Mouse (Mus musculus): ENCODE measurements at regions not wholly inside any gene's neighbourhood (a gene's known extent, or its start where the extent isn't known, plus 50 kb on each side); places are given as distances from the start of the nearest gene placed in this dataset.

DNA sequence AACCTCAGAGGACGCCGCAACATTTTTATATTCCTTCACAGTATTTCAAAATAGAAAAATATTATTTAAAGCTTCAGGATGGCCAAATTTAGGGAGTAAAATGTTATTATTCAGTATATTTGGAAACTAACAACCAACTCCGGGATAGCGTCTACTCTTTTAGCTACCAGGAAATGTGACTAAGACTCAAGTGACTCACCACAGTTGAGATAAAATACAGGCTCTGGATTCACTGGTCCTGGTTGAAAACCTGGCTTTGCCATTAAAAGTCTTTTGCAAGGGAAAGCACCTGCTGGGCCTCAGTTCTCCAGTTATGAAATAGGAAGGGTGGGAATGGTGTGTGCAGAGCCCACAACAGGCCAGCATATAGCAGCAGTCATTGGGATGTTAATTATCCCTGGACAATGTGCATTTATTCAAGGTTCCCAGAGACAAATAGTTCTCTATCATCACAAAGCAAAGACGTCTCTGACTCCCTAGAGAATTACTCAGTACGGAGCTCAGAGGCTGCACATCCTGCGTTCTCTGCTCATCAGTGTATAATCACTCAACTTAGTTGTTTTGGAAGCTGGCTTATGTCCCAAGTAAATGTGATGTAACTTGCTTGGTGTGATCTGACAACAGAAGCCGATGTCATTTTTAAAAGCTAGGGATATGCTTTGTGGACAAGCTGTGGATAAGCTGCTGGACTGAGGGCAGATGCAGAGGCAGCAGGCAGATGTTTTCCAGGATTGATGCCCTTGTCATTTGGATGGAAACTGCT lies 73.9 kb upstream of the Kit start:
- Histone ChIP-seq H3K27me3 (ENCODE audit: control insufficient read depth, insufficient read depth, low read length) (no peaks in the 10 kb centered on the region), H3K4me1 (replicated peaks; ENCODE audit: control insufficient read depth, insufficient read depth, low read length) (no peaks in the 10 kb centered on the region), H3K27ac (ENCODE audit: low read depth, low read length) (no peak overlapping the region), H3K4me3 (ENCODE audit: low read depth, low read length) (no peak overlapping the region), H3K4me2 (ENCODE audit: low read depth, low read length, severe bottlenecking) (no peak overlapping the region), H3K9ac (ENCODE audit: low read length) (no peak overlapping the region), H3K36me3 (ENCODE audit: control insufficient read depth, insufficient read depth, low read length) (no peaks in the 10 kb centered on the region), H3K9me3 (ENCODE audit: control insufficient read depth, low read length) (no peaks in the 10 kb centered on the region)
- DNase-seq (ENCODE audit: low spot score) (no peak), ATAC-seq (replicated peaks; ENCODE audit: low FRiP score) (no peak)
- 86% methylated on average over 8 of the region's 8 CpGs for WGBS

DNA sequence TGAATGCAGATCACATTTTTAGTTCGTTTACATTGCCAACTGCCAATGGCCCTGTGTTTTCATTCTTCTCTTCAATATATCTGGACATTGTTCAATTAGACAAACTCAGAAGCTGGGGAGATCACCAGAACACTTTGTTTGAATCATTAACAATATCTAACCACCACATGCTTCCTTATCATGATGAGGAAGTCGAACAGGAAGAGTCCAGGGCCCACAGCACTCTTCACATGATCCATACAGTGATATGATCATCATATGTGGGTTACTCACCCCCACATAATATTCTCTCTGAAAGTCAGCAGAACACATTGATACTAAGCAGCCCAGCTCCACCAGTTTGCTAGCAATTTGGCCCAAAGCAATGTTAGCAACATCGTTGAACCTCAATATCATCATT lies 71.0 kb upstream of the Kit start:
- Histone ChIP-seq H3K4me1 (replicated peaks; ENCODE audit: control insufficient read depth, insufficient read depth, low read length) (no peaks in the 10 kb centered on the region), H3K9me3 (ENCODE audit: control insufficient read depth, low read length) (no peaks in the 10 kb centered on the region), H3K36me3 (ENCODE audit: control insufficient read depth, insufficient read depth, low read length) (no peaks in the 10 kb centered on the region), H3K4me3 (ENCODE audit: low read depth, low read length) (no peak overlapping the region), H3K27ac (ENCODE audit: low read depth, low read length) (no peak overlapping the region), H3K4me2 (ENCODE audit: low read depth, low read length, severe bottlenecking) (no peak overlapping the region), H3K27me3 (ENCODE audit: control insufficient read depth, insufficient read depth, low read length) (no peaks in the 10 kb centered on the region), H3K9ac (ENCODE audit: low read length) (no peak overlapping the region)
- WGBS = 93% methylated on average over 3 of the region's 3 CpGs
- DNase-seq (ENCODE audit: low spot score) (no peak), ATAC-seq (replicated peaks; ENCODE audit: low FRiP score) (no peak)

DNA sequence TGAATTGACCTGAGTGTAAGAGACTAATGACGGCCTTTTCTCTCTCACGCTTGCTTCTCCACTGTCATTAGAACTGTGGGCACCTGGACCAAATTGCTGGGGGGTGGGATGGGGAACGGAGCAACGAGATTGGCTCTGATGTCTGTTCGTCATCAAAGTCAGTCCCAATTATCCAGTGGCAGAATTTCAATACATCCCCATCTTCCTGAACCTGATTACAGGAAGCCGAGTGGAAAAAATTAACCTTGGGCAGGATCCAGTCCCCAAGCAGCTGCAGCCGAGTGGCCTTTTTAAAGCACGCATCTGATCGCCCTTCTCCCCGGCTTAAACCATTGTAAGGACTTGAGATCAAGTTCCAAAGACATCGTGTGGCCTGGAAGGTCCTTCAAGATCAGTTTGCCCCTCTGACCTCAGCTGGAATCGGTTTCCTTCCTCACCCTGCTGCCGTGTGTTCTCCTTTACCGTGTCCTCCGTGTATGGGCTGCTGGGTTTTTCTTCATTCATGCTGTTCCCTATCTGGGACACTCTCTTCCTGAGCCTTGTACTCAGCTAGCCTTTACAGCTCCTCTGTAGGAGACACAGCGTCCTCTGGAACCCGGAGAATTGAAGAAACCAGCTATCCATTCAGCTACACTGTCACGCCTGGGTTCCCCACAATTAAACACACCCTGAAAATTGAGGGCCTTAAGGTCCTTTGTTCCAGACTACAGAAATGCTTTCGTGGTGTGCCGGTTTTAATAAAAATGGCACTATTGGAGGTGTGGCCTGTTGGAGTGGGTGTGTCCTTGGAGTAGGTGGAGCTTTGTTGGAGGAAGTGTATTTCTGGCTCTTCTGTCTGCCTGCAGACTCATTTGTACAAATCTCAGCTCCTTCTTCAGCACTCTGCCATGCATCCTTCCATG lies 61.9 kb upstream of the Kit start:
- Histone ChIP-seq H3K9me3 (ENCODE audit: control insufficient read depth, low read length) (no peaks in the 10 kb centered on the region), H3K4me1 (replicated peaks; ENCODE audit: control insufficient read depth, insufficient read depth, low read length) (no peaks in the 10 kb centered on the region), H3K9ac (ENCODE audit: low read length) (no peak overlapping the region), H3K27me3 (ENCODE audit: control insufficient read depth, insufficient read depth, low read length) (no peaks in the 10 kb centered on the region), H3K4me2 (ENCODE audit: low read depth, low read length, severe bottlenecking) (no peak overlapping the region), H3K4me3 (ENCODE audit: low read depth, low read length) (no peak overlapping the region), H3K27ac (ENCODE audit: low read depth, low read length) (no peak overlapping the region), H3K36me3 (ENCODE audit: control insufficient read depth, insufficient read depth, low read length) (no peaks in the 10 kb centered on the region)
- ATAC-seq (replicated peaks; ENCODE audit: low FRiP score) (no peak), DNase-seq (ENCODE audit: low spot score) (no peak)
- WGBS = 75% methylated on average over 20 of the region's 20 CpGs

DNA sequence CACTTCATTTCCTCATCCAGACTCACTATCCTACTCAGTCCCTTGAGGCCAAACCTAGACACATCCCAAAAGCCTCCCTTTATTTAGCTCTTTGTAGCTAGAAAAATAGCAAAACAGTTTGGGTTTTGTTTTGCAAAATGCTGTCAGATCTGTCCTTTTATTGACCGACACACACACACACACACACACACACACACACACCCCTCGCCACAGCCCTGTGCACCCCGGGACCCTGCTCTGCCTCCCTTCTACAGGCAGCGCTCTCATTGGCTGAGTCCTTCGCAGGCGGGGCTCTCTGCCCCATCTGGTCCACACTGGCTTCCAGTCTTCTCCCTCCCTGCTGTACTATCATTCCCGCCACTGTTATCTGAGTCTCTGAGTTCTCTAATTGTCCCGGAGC lies 56.5 kb upstream of the Kit start:
- H3K36me3 ChIP-seq (ENCODE audit: control insufficient read depth, insufficient read depth, low read length) = no peaks in the 10 kb centered on the region
- no peak overlapping the region for H3K4me3 ChIP-seq (ENCODE audit: low read depth, low read length)
- H3K27ac ChIP-seq (ENCODE audit: low read depth, low read length) = no peak overlapping the region
- H3K4me2 ChIP-seq (ENCODE audit: low read depth, low read length, severe bottlenecking) = no peak overlapping the region
- H3K27me3 ChIP-seq (ENCODE audit: control insufficient read depth, insufficient read depth, low read length) = no peaks in the 10 kb centered on the region
- ATAC-seq (replicated peaks; ENCODE audit: low FRiP score) (no peak), DNase-seq (ENCODE audit: low spot score) (no peak)
- no peak overlapping the region for H3K9ac ChIP-seq (ENCODE audit: low read length)
- WGBS = 69% methylated on average over 8 of the region's 8 CpGs
- no peaks in the 10 kb centered on the region for H3K4me1 ChIP-seq (replicated peaks; ENCODE audit: control insufficient read depth, insufficient read depth, low read length)
- no peaks in the 10 kb centered on the region for H3K9me3 ChIP-seq (ENCODE audit: control insufficient read depth, low read length)

DNA sequence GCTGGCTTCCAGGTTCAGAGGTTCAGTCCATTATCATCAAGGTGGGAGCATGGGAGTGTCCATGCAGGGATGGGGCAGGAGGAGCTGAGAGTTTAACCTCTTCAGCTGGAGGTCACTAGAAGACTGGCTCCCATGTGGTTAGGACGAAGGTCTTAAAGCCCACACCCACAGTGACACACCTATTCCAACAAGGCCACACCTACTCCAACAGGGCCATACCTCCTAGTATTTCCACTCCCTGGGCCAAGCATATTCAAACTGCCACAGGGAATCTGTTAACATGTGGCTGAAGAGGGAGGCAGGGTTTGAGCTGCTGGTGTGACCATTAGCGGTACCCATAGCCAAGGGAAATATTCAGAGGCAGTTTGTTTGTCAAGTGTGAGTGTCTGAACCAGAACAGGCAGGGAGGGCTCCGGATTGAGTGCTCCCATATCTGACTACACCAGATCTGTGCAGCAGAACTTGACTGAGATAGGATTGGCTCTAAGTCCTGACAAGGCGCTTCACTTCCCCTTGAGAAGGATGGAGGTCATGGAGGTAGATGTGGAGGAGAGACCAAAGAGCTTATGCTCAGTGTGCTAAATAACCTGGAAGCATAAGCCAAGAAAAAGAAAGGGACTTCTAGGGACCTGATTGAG lies 51.6 kb upstream of the Kit start:
- Histone ChIP-seq H3K4me2 (ENCODE audit: low read depth, low read length, severe bottlenecking) (no peak overlapping the region), H3K9me3 (ENCODE audit: control insufficient read depth, low read length) (no peaks in the 10 kb centered on the region), H3K27me3 (ENCODE audit: control insufficient read depth, insufficient read depth, low read length) (no peaks in the 10 kb centered on the region), H3K9ac (ENCODE audit: low read length) (no peak overlapping the region), H3K4me3 (ENCODE audit: low read depth, low read length) (no peak overlapping the region), H3K4me1 (replicated peaks; ENCODE audit: control insufficient read depth, insufficient read depth, low read length) (no peaks in the 10 kb centered on the region), H3K27ac (ENCODE audit: low read depth, low read length) (no peak overlapping the region), H3K36me3 (ENCODE audit: control insufficient read depth, insufficient read depth, low read length) (no peaks in the 10 kb centered on the region)
- ATAC-seq (replicated peaks; ENCODE audit: low FRiP score) (no peak), DNase-seq (ENCODE audit: low spot score) (no peak)
- 91% methylated on average over 4 of the region's 4 CpGs for WGBS

All from forebrain, embryonic 11.5 days (tissue).